Mouse (Mus musculus) T-helper 17 cell (primary cell): ENCODE data around the gene Shox2.

Experiments
- in situ Hi-C, 2 experiments: fragments of 300-600 bp; cut with MboI, MseI; formaldehyde crosslinking; loops; 1 replicate in 1 of 2; 2 replicates in 1 of 2; pipeline ENCODE4 v1.15.1; 2025; ENCODE audit warnings: high pct_unique_total_duplicates in 2 of 2

Shox2 gene

GRCm38 (mm10) chr3:66981706-66982105 lies at the start of gene Shox2:
Shox2 (minus strand) TSS chr3:66981771.
- in situ Hi-C loops, result loop anchor here (10.0 to 25.0 kb wide), 3 partner anchors 373 to 1631 kb away; partner anchors contain the start of gene Gfm1 (in 1 of the 2)

- in situ Hi-C loops, result loop anchor here in 1 of 2 experiments (10.0 to 25.0 kb wide), 3 partner anchors 348 to 1615 kb away; partner anchors contain the start of gene Gfm1
These were observed 15.2 kb upstream of the Shox2 start for GRCm38 (mm10) chr3:66996820-66997219.

- in situ Hi-C loops, result loop anchor here (10.0 to 25.0 kb wide), 3 partner anchors 369 to 1626 kb away; partner anchors contain the start of gene Gfm1 (in 1 of the 2)
These were observed 4.7 kb upstream of the Shox2 start for GRCm38 (mm10) chr3:66986287-66986560.

- in situ Hi-C loops, result loop anchor here (10.0 to 25.0 kb wide), 3 partner anchors 369 to 1627 kb away; partner anchors contain the start of gene Gfm1 (in 1 of the 2)
These were observed 4.1 kb upstream of the Shox2 start for GRCm38 (mm10) chr3:66985539-66986286.

- in situ Hi-C loops, result loop anchor here (10.0 to 25.0 kb wide), 3 partner anchors 371 to 1629 kb away; partner anchors contain the start of gene Gfm1 (in 1 of the 2)
These were observed 1.9 kb upstream of the Shox2 start for GRCm38 (mm10) chr3:66983481-66983880.

- in situ Hi-C loops, result loop anchor here (10.0 to 25.0 kb wide), 3 partner anchors 372 to 1630 kb away; partner anchors contain the start of gene Gfm1 (in 1 of the 2)
These were observed 775 bp upstream of the Shox2 start for GRCm38 (mm10) chr3:66982181-66982911.

- in situ Hi-C loops, result loop anchor here (10.0 to 25.0 kb wide), 3 partner anchors 374 to 1631 kb away; partner anchors contain the start of gene Gfm1 (in 1 of the 2)
These were observed 390 bp downstream of the Shox2 start, which contains the start of gene Rsrc1 for GRCm38 (mm10) chr3:66981101-66981661. Rsrc1 (plus strand) TSS chr3:66981390.

GRCm38 (mm10) chr3:66980111-66980975 lies 1.2 kb downstream of the Shox2 start:
- in situ Hi-C loops, result loop anchor here (10.0 to 25.0 kb wide), 3 partner anchors 374 to 1632 kb away; partner anchors contain the start of gene Gfm1 (in 1 of the 2)

- in situ Hi-C loops, result loop anchor here (5.0 to 25.0 kb wide), 6 partner anchors 458 to 1695 kb away; partner anchors contain the start of gene Gfm1 (in 1 of the 2)
These were observed 2.1 kb downstream of the Shox2 start for GRCm38 (mm10) chr3:66979491-66979890.

GRCm38 (mm10) chr3:66978457-66979381 lies 2.9 kb downstream of the Shox2 start:
- in situ Hi-C loops, result loop anchor here (5.0 to 25.0 kb wide), 6 partner anchors 459 to 1696 kb away; partner anchors contain the start of gene Gfm1 (in 1 of the 2)

GRCm38 (mm10) chr3:66977811-66978456 lies 3.6 kb downstream of the Shox2 start:
- in situ Hi-C loops, result loop anchor here (5.0 to 25.0 kb wide), 6 partner anchors 459 to 1697 kb away; partner anchors contain the start of gene Gfm1 (in 1 of the 2)

GRCm38 (mm10) chr3:66976889-66977615 lies 4.5 kb downstream of the Shox2 start:
- in situ Hi-C loops, result loop anchor here (5.0 to 25.0 kb wide), 6 partner anchors 460 to 1698 kb away; partner anchors contain the start of gene Gfm1 (in 1 of the 2)

GRCm38 (mm10) chr3:66974501-66974900 lies 7.1 kb downstream of the Shox2 start:
- in situ Hi-C loops, result loop anchor here in 1 of 2 experiments (10.0 kb wide), 3 partner anchors 600 to 1700 kb away; no protein-coding TSS in a partner anchor

GRCm38 (mm10) chr3:66973391-66973943 lies 8.1 kb downstream of the Shox2 start:
- in situ Hi-C loops, result loop anchor here in 1 of 2 experiments (10.0 kb wide), 3 partner anchors 601 to 1701 kb away; no protein-coding TSS in a partner anchor

GRCm38 (mm10) chr3:66972191-66972950 lies 9.2 kb downstream of the Shox2 start:
- in situ Hi-C loops, result loop anchor here in 1 of 2 experiments (10.0 kb wide), 3 partner anchors 602 to 1702 kb away; no protein-coding TSS in a partner anchor

GRCm38 (mm10) chr3:66970661-66971331 lies 10.8 kb downstream of the Shox2 start:
- in situ Hi-C loops, result loop anchor here in 1 of 2 experiments (10.0 kb wide), 3 partner anchors 604 to 1704 kb away; no protein-coding TSS in a partner anchor
